Mouse (Mus musculus) granulocyte monocyte progenitor cell, adult 5-6 weeks (primary cell): ENCODE results near the gene Crygs. TPM values are rescaled to one million over a fixed set of nuclear protein-coding genes. Genes with fewer than 3 reads are reported as not detected.
A peak's percentile ranks its signal among the peaks of the same experiment; 100 is the strongest.

Experiments used
- ATAC-seq: replicated peaks from 2 replicates; pipeline ENCODE4 v1.8.0; 2016; ENCODE audit warnings: mild to moderate bottlenecking, moderate TSS enrichment, inconsistent platforms; ENCODE audit not compliant: poor library complexity, severe bottlenecking
- total RNA-seq, 2 experiments: library from RNA; stranded (forward) in 1 of 2; stranded (reverse) in 1 of 2; fragments of 200-712, 200-1000 nt in 1 of 2; fragments of >200 nt in 1 of 2; fragmentation: Nextera tagmentation in 1 of 2; gene quantifications; 2 replicates each; pipeline ENCODE4 v1.2.3; 2014 to 2017

Crygs gene
- total RNA-seq (2014; fragmentation: Nextera tagmentation), result not detected in 2 replicates
- not detected in 2 replicates for total RNA-seq (2017)

GRCm38 (mm10) chr16:22811477-22811876 lies at the start of gene Crygs:
Gene Crygs (minus strand): TSS chr16:22811577.
- no peak for ATAC-seq

- peak; percentile 92 for ATAC-seq
Observed at GRCm38 (mm10) chr16:22857431-22858113, 46.2 kb upstream of the Crygs start, which contains the start of the genes Tbccd1 and Dnajb11. Gene Tbccd1 (minus strand): TSS chr16:22857669. Gene Dnajb11 (plus strand): TSS chr16:22857845.

- no peak for ATAC-seq
Observed at GRCm38 (mm10) chr16:22856773-22857172, 45.4 kb upstream of the Crygs start.

GRCm38 (mm10) chr16:22852709-22853108 lies 41.3 kb upstream of the Crygs start:
- ATAC-seq, result no peak

- ATAC-seq, result no peak
Observed at GRCm38 (mm10) chr16:22848331-22848730, 37.0 kb upstream of the Crygs start.

- ATAC-seq, result no peak
Observed at GRCm38 (mm10) chr16:22847686-22848085, 36.3 kb upstream of the Crygs start.

- no peak for ATAC-seq
Observed at GRCm38 (mm10) chr16:22845481-22845880, 34.1 kb upstream of the Crygs start.

GRCm38 (mm10) chr16:22844834-22845233 lies 33.5 kb upstream of the Crygs start:
- ATAC-seq, result no peak

GRCm38 (mm10) chr16:22844061-22844801 lies 32.9 kb upstream of the Crygs start:
- peak; percentile 46 for ATAC-seq

- ATAC-seq, result no peak
Observed at GRCm38 (mm10) chr16:22842871-22843270, 31.5 kb upstream of the Crygs start.

GRCm38 (mm10) chr16:22839146-22839857 lies 27.9 kb upstream of the Crygs start:
- ATAC-seq, result no peak

- ATAC-seq, result no peak
Observed at GRCm38 (mm10) chr16:22832932-22833525, 21.7 kb upstream of the Crygs start.

GRCm38 (mm10) chr16:22820731-22821130 lies 9.4 kb upstream of the Crygs start:
- ATAC-seq, result no peak

GRCm38 (mm10) chr16:22807468-22808070 lies 3.8 kb downstream of the Crygs start:
- ATAC-seq, result peak; percentile 48

GRCm38 (mm10) chr16:22802786-22803185 lies 8.6 kb downstream of the Crygs start:
- no peak for ATAC-seq

GRCm38 (mm10) chr16:22800849-22801109 lies 10.6 kb downstream of the Crygs start:
- ATAC-seq, result no peak; the same call in 1 of the 2 replicates

GRCm38 (mm10) chr16:22800026-22800848 lies 11.1 kb downstream of the Crygs start:
- no peak for ATAC-seq

GRCm38 (mm10) chr16:22798520-22798919 lies 12.9 kb downstream of the Crygs start:
- peak; percentile 96 for ATAC-seq

GRCm38 (mm10) chr16:22797521-22797920 lies 13.9 kb downstream of the Crygs start:
- ATAC-seq, result no peak
